Mouse (Mus musculus) cerebellum, adult 9-11 months (tissue): Measurements from ENCODE around the gene Ablim1.

Experiments used
- DNase-seq: peaks from one replicate; pipeline ENCODE4 v3.0.0; 2022

Ablim1 gene

GRCm38 (mm10) chr19:57091278-57091677, 223.4 kb downstream of the Ablim1 start:
- no peak for DNase-seq

DNA sequence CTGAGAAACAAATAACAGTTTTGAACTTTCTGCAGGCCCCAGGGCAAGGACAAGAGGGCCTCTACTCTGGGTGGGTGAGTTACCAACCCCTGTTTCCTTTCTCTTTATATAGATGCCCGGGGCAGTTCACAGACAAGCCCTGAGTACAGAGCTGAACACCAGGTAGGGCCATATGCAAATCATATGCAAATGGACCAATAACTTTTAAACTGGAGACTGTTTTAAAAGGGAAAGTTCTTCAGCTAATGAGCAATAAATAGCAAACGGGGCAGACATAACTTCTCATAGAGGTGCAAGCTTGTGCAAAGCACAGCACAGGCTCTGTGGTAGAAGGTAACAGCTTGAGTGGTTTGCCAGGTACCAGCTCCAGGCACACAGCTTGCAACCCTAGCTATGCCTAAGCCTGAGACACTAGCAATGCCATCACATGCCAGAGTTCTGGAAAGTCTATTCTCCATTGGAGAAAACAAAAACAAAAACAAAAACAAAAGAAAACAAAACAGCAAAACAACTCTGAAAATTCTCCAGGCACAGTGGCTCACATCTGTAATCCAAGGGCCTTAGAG, 225.8 kb downstream of the Ablim1 start:
- DNase-seq, result no peak

DNA sequence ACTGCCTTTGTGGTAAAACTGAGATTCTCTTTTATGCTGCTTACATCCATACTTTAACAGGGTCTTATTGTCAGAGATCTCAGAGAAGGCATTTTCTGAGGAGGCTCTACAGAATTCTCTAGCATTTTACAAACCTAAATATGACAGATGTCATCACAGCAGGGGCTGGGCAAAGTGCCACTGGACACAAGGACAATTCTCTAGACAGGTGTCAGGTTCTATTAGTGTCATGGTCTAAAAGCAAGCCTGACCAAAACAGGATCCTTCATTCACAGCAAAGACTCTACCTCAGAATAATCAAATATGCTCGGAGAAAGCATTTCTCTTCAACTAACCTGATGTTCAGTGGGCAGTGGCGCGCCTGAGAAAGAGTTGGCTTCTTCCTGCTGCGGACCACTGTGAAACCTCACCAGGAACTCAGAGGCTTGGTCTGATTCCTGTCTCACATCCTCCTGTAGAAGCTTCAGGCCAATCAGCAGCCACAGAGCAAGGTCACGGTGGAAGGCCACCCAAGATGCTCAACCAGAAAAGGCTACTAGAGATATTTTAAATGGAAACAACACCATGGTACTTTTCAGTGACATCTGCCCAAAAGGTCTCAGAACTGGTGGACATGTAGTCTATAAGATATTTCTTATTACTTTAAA, 230.1 kb downstream of the Ablim1 start:
- DNase-seq, result peak; percentile 96

DNA sequence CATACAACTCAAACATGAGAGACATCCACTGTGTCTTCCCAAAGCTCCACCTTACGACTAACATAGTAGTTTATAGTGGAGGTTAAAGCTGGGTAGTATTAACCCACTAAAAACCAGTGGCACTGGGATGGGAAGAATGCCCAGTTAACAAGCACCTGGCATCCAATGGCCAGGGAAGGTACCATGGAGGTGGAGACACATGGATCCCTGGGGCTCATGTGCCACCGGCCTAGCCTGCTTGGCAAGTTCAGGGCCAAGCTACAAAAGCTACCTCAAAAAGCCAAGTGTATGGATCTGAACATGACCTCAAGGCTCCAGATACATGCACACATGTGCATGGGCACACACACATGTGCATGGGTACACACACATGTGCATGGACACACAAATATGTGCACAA, 230.8 kb downstream of the Ablim1 start:
- peak; percentile 67 for DNase-seq

- no peak for DNase-seq
Measured at GRCm38 (mm10) chr19:57083183-57083555, 231.6 kb downstream of the Ablim1 start.

DNA sequence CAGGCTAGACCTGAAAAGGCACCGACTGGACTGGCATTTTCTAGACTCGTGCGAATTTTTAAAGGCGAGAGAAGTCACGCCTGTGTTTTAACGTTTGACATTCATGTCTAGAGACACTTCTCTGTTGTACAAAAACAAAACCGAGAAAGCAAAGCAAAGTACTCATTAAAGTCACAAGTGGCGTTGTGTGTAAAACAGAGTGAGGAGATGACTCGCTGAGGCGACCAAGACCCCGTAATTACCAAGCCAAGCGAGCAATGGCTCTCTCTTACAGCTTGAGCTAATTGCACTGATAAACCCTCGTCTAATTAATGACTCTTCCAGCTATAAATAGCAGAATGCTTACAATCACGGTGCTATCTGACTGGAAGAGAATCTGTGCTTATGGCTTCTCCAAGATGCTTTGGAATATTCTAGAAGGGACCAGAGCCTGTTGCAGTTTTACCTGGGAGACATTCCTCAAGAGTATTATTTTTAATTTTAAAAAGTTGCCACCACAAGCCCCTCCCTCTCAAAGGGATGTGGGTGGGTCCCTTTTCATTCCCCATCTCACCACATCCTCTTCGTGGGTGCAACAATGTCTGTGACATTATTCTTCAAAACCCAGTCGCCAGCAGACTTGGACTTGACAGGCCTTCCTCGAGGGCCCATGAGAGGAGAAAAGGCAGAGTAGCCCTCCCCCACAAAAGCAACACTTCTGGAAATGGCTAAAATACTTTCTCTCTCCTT, 232.1 kb downstream of the Ablim1 start:
- no peak for DNase-seq

DNA sequence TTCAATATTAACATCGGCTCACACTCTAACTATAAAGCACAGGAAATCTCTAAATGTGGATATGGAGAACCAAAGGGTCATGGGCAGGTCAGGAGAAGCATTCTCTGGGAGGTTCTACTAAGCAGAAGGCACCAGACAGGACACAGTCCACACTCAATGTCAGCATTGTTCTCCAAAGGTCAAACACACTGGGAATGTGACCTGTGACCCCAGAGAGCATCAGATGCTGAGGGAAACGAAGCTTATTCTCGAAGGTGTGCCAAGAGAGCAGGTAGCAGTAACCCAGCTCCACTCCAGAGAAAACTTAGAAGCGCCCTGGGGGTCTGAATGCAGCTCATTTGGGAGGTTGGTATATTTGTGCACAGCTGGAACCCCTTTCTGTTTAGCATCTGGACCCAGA, 233.2 kb downstream of the Ablim1 start:
- no peak for DNase-seq

- no peak for DNase-seq
Measured at GRCm38 (mm10) chr19:57079606-57079981, 235.1 kb downstream of the Ablim1 start.

GRCm38 (mm10) chr19:57078867-57079605, 235.7 kb downstream of the Ablim1 start:
- DNase-seq, result peak; percentile 53

- peak; percentile 69 for DNase-seq
Measured at GRCm38 (mm10) chr19:57077826-57078699, 236.7 kb downstream of the Ablim1 start.

- DNase-seq, result no peak
Measured at GRCm38 (mm10) chr19:57073450-57073849, 241.3 kb downstream of the Ablim1 start.

DNA sequence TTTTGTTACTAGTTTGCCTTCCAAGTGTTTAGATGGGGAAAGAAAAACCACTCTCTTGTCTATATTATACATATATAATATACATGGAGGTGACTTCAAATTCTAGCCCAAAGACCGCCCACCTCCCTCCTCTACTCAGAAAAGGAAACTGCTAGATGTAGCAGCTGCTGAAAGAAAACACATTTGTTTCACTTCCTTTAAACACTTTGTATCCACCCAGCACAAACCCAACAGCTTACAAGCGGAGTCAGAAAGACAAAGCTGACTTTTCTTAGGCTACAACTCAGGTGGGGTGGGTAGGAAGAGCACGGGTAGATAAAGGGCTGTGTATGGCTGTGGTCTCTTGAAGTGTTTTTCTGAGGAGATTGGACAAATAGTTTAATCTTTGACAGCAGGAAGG, 242.0 kb downstream of the Ablim1 start:
- DNase-seq, result no peak

DNA sequence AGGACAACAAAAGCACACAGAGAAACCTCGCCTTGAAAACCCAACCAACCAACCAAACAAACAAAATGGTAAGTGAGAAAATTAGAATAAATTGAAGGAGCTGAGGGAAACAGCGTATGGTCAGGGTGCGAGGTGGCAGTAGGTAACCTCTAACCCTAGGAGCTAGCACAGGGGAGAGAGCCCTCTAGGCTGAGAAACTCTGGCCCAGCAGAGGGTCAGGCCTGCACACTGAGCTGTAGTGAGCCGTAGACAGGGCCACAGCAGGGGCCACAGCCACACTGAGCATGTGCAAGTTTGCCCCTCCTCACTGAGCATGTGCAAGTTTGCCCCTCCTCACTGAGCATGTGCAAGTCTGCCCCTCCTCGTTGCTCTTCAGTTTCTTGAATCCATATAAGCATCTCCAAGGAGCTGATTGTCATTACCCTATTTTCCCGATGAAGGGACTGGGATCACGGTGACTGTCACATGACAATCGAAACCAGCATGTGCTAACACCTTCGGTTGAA, 247.6 kb downstream of the Ablim1 start:
- DNase-seq, result no peak

- DNase-seq, result peak; percentile 69
Measured at GRCm38 (mm10) chr19:57066313-57066712, 248.4 kb downstream of the Ablim1 start.

GRCm38 (mm10) chr19:57062746-57063145, 252.0 kb downstream of the Ablim1 start:
- no peak for DNase-seq

DNA sequence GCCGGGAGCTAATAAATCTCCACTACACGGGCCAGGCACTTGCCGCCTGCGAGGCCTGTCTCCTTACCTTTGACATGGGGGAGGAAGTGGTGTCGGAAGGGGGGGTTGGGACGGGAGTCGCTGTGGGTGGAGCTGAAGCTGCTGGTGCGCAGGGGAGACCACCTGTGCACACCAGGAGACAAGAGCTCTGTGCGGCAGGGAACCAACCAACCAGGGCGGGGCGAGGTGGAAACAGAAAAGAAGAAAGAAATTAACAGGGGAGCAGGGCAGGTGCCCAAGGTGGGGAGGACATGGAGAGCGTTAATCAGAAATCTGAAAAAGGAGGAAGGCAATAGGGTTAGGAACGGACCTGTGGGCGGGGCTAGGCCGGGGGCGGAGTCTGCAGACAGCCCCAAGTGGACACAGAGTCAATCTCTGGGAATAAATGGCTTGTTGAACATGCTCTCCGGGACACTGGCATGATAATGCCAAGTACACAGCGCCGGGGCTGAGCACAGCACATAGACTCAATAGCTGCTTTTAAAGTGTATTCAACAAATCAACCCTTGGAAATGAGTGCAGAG, 255.6 kb downstream of the Ablim1 start:
- DNase-seq, result no peak

DNA sequence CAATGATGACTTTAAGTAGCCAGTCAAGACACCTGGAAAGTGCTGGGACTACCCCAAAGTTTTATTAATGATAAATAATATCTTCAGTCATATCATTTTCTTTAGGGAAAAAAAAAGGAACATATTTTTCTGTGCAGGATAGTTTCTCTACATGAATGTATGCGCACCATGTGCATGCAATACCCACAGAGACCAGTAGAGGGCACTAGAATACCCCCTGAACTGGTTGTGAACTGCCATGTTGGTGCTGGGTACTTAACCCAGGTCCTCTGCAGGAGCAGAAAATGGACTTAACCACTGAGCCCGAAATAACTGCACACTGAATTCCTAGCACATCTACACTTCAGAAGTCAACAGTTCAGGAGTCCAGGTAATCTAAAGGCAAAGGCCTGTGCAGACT, 257.2 kb downstream of the Ablim1 start:
- DNase-seq, result no peak

- DNase-seq, result no peak
Measured at GRCm38 (mm10) chr19:57055215-57056120, 259.3 kb downstream of the Ablim1 start.

DNA sequence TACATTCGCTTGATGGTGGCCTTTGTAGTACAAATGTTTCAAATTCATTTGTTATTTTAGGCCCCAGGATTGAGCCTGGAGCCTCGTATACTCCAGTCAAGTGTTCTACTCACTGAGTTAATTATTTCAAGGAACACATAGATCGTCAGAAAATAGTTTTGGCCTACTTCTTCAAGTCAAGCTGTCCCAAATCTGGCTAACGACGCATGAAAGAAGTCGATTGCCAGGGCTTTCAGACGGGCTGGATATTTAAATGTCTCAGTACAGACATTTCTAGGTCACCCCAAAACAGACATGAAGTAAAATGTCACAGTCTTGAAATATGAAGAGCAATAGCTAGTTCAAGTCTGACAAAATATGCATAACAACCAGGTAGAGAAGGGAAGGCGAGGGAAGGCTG, 261.8 kb downstream of the Ablim1 start:
- no peak for DNase-seq

- no peak for DNase-seq
Measured at GRCm38 (mm10) chr19:57052016-57052415, 262.7 kb downstream of the Ablim1 start.

DNA sequence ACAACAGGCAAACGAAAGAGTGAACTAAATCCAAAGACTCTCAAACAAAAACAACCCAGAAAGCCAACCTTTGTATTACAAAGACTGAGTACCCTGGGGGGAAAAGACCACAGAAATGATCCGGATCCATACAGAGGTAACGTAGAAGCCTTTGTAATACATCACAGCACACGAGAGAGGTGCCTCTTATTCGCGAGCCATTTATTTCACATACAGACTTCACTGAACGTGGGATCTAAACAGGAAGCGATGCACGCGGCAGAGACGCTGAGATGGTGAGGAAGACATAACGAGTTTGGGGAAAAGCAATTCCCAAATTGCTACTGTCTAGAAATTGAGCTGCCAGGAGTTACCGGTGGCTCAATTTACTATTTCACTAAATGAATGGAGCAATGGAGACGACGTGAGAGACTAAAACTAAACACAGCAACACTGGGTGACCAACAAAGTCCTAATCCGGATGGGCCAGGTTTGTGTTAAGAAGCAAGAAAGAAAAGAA, 265.1 kb downstream of the Ablim1 start:
- no peak for DNase-seq
